Mouse (Mus musculus) common myeloid progenitor, adult 5-6 weeks (primary cell): ENCODE results near the gene AC131692.1. TPM values are rescaled to one million over a fixed set of nuclear protein-coding genes. Genes with fewer than 3 reads are reported as not detected.

ENCODE experiments used
- ATAC-seq: replicated peaks from 2 replicates; pipeline ENCODE4 v1.8.0; 2016; ENCODE audit warnings: low read depth, mild to moderate bottlenecking, moderate TSS enrichment, inconsistent platforms; ENCODE audit not compliant: poor library complexity, severe bottlenecking
- total RNA-seq: library from RNA; stranded (forward); fragments of 200-1000, 187-1606 nt; gene quantifications from 2 replicates; pipeline ENCODE4 v1.2.3, GENCODE M21; 2017

The AC131692.1 gene
- total RNA-seq, 1 experiment from 2014 or later = 0.46 TPM

GRCm38 (mm10) chr19:6141394-6141749, 47.2 kb downstream of the AC131692.1 start, which contains the start of gene Arl2:
Gene Arl2 (minus strand): TSS chr19:6141548.
- ATAC-seq = peak; percentile 85

GRCm38 (mm10) chr19:6144842-6145241, 50.6 kb downstream of the AC131692.1 start:
- no peak for ATAC-seq

Other genes starting within 250 kb of the AC131692.1 start
- gene Frmd8, start 219.1 kb upstream of the AC131692.1 start, total RNA-seq = 21.1 and 26.8 TPM in 2 replicates
- gene Slc25a45, start 216.6 kb upstream of the AC131692.1 start, total RNA-seq = 34.0 and 41.0 TPM in 2 replicates
- gene Tigd3, start 200.3 kb upstream of the AC131692.1 start, total RNA-seq = 0.34 and 2.8 TPM in 2 replicates
- gene Dpf2, start 181.4 kb upstream of the AC131692.1 start, total RNA-seq = 87.4 and 131 TPM in 2 replicates
- gene Cdc42ep2, start 169.6 kb upstream of the AC131692.1 start, total RNA-seq = not detected in 2 replicates
- 61.2 and 63.5 TPM in 2 replicates for gene Pola2, start 130.2 kb upstream of the AC131692.1 start, total RNA-seq
- not detected in 2 replicates for gene Slc22a20, start 108.3 kb upstream of the AC131692.1 start, total RNA-seq
- gene Capn1, start 78.5 kb upstream of the AC131692.1 start, total RNA-seq = 29.9 and 37.2 TPM in 2 replicates
- gene Syvn1, start 47.8 kb upstream of the AC131692.1 start, total RNA-seq = 5.9 and 6.5 TPM in 2 replicates
- gene Mrpl49, start 36.6 kb upstream of the AC131692.1 start, total RNA-seq = 25.8 and 35.8 TPM in 2 replicates
- 1,809 and 1,850 TPM in 2 replicates for gene Fau, start 36.6 kb upstream of the AC131692.1 start, total RNA-seq
- gene Znhit2, start 33.2 kb upstream of the AC131692.1 start, total RNA-seq = 10.3 and 11.6 TPM in 2 replicates
- gene Tm7sf2, start 26.0 kb upstream of the AC131692.1 start, total RNA-seq = 4.9 and 5.9 TPM in 2 replicates
- gene Vps51, start 17.2 kb upstream of the AC131692.1 start, total RNA-seq = 43.1 and 54.1 TPM in 2 replicates
- gene Tmem262, start 14.4 kb upstream of the AC131692.1 start, total RNA-seq = not detected in 2 replicates
- gene Gm28374, start 12.2 kb upstream of the AC131692.1 start, total RNA-seq = not detected in 2 replicates
- gene Zfpl1, start 9.5 kb upstream of the AC131692.1 start, total RNA-seq = 25.2 and 34.0 TPM in 2 replicates
- 25.8 and 26.2 TPM in 2 replicates for gene Cdca5, start 9.4 kb upstream of the AC131692.1 start, total RNA-seq
- gene Naaladl1, start 11.4 kb downstream of the AC131692.1 start, total RNA-seq = not detected in 2 replicates
- 4.9 and 8.2 TPM in 2 replicates for gene Sac3d1, start 24.2 kb downstream of the AC131692.1 start, total RNA-seq
- gene Snx15, start 33.9 kb downstream of the AC131692.1 start, total RNA-seq = 11.3 and 17.0 TPM in 2 replicates
- gene Batf2, start 46.6 kb downstream of the AC131692.1 start, total RNA-seq = 0.44 and 0.78 TPM in 2 replicates
- 27.6 and 36.5 TPM in 2 replicates for gene Arl2, start 47.1 kb downstream of the AC131692.1 start, total RNA-seq
- not detected in 2 replicates for gene Majin, start 90.0 kb downstream of the AC131692.1 start, total RNA-seq
- 0.14 TPM in 1 of 2 replicates, not detected in the other for gene Gpha2, start 132.0 kb downstream of the AC131692.1 start, total RNA-seq
- gene Ppp2r5b, start 141.5 kb downstream of the AC131692.1 start, total RNA-seq = 2.6 and 4.2 TPM in 2 replicates
- 10.7 and 12.6 TPM in 2 replicates for gene Atg2a, start 147.2 kb downstream of the AC131692.1 start, total RNA-seq
- 15.6 and 16.8 TPM in 2 replicates for gene Ehd1, start 182.3 kb downstream of the AC131692.1 start, total RNA-seq
- gene Cdc42bpg, start 212.0 kb downstream of the AC131692.1 start, total RNA-seq = 2.6 and 2.9 TPM in 2 replicates
- gene Men1, start 240.6 kb downstream of the AC131692.1 start, total RNA-seq = 19.2 and 30.8 TPM in 2 replicates
- 18.7 and 46.1 TPM in 2 replicates for gene Map4k2, start 246.7 kb downstream of the AC131692.1 start, total RNA-seq